Mouse (Mus musculus) testis, adult 2 months (tissue): ENCODE data around the gene Tmem205. TPM values are rescaled to one million over a fixed set of nuclear protein-coding genes. Genes with fewer than 3 reads are reported as not detected.

Experiments used
- H3K27ac ChIP-seq: fragments of 200-500 bp; 2 replicates; pipeline ENCODE4 v1.5.1; 2012; ENCODE audit warnings: low read depth, low read length; ENCODE audit not compliant: control insufficient read depth, insufficient read depth
- H3K27me3 ChIP-seq: fragments of 200-500 bp; 2 replicates; pipeline ENCODE4 v1.6.1; 2012; ENCODE audit warnings: mild to moderate bottlenecking, low read length, moderate library complexity; ENCODE audit not compliant: control insufficient read depth, insufficient read depth
- H3K36me3 ChIP-seq: fragments of 200-500 bp; 2 replicates; pipeline ENCODE4 v1.6.1; 2012; ENCODE audit warnings: mild to moderate bottlenecking, low read length; ENCODE audit not compliant: control insufficient read depth, insufficient read depth
- H3K4me1 ChIP-seq: fragments of 200-500 bp; 2 replicates; pipeline ENCODE4 v1.6.1; 2012; ENCODE audit warnings: low read length; ENCODE audit not compliant: control insufficient read depth, insufficient read depth
- H3K4me3 ChIP-seq: fragments of 200-500 bp; 2 replicates; pipeline ENCODE4 v1.5.1; 2012; ENCODE audit warnings: low read depth, mild to moderate bottlenecking, low read length, moderate library complexity, mixed read lengths; ENCODE audit not compliant: control insufficient read depth
- CTCF ChIP-seq: fragments of 200-500 bp; IDR thresholded peaks from 2 replicates; pipeline ENCODE4 v1.5.1; 2012; ENCODE audit warnings: low read depth, mild to moderate bottlenecking, inconsistent platforms, low read length, moderate library complexity; ENCODE audit not compliant: control insufficient read depth, insufficient read depth, insufficient replicate concordance
- POLR2A ChIP-seq: fragments of 200-500 bp; IDR thresholded peaks from 2 replicates; pipeline ENCODE4 v1.6.1; 2012; ENCODE audit warnings: low read depth, mild to moderate bottlenecking, inconsistent platforms, low read length, moderate library complexity; ENCODE audit not compliant: control insufficient read depth
- polyA plus RNA-seq: library from polyadenylated mRNA; depleted of rRNA; stranded (reverse); fragments of >200 nt; gene quantifications from 2 replicates; pipeline ENCODE4 v1.2.3, GENCODE M21; 2012

The Tmem205 gene
- polyA plus RNA-seq, 1 experiment = 312 TPM

DNA sequence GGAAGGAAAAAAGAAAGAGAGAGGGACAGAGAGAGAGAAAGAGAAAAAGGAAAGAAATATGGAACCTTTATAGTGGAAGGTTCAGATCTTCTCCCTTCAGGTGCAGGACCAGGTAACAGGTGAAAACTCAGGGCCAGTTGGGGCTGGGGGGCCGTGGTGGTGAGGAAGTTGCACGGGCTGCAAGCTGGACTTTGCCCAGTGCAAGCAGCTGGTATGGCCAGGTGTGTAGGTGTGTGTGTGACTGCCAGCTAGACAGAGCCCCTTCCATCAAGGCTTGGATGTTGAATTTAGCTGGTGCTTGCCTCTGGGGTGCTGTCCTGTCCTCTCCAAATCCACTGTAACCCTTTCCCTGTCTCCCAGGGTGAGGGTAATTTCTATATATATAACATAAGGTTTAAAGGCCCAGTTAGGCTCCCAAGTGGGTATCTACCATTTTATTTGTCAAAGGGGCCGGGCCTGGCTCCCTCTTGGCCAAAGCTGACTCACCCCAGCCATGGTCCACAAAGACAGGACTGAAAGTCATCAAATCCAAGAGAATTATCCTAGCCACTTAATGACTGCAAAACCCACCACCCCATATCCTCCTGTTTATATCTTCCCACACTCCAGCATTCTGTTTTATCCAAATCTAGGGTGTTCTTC, 10.4 kb downstream of the Tmem205 start:
- Histone ChIP-seq H3K27ac (no peak overlapping the region), H3K36me3 (no peaks in the 10 kb centered on the region), H3K4me1 (peaks cover 10% of the 10 kb centered on the region), H3K4me3 (no peak overlapping the region; the same call in 1 of the 2 replicates), H3K27me3 (no peaks in the 10 kb centered on the region)
- TF ChIP-seq POLR2A (no peak), CTCF (no peak)

DNA sequence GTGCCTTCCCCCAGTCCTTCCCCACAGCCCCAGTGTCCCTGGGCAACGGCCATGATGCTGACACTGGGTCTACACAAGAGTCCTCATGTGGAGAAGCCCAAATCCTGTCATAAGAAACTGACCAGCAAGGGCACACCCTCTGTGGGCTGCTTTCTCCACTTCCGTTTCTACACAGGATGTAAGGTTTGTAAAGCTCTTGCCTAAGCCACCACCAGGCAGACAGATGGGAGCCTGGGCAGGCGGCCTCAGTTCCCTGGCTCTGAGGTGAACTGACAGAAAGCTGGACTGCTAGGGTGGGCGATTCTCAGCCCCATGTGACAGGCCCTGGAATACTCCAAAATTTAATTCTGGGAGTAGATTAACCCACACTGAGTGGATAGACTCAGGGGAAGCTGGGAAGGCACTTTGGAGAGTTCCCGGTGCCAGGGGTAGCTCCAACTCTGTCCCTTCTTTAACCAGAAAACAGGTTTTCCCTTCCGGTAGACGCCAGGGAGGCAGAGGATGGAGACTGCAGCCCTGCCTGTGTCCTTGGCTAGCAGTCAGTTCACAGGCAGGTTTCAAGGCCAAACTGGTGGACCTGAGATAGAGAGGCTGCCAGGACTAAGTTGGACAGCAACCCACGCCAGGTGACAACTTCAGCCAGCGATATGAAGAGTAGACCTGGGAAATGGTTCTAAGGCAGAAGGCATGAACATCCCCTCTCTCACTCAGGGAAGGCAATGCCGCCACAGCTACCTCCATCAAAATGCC, 17.7 kb downstream of the Tmem205 start:
- Histone ChIP-seq H3K4me1 (no peaks in the 10 kb centered on the region), H3K27me3 (no peaks in the 10 kb centered on the region), H3K4me3 (no peak overlapping the region), H3K36me3 (no peaks in the 10 kb centered on the region), H3K27ac (no peak overlapping the region)
- TF ChIP-seq CTCF (no peak), POLR2A (no peak)

DNA sequence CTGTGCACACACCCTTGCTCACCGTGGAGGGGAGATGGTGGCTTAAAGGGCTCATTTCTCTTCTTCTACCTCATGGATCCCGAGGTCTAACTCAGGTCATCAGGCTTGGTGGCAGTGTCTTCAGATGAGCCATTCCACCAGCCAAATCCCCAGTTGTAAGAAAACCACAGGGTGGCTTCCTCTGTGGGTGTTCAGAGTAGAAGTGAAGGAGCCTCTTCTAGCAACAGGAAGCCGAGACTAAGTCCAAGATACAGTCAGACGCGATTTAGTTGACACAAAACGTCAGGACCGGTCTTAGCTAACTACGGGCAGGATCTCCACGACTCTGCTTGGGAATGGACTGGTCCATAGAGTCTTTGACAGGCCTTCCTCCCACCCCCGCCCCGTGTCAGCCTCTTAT, 19.1 kb downstream of the Tmem205 start:
- no peaks in the 10 kb centered on the region for H3K36me3 ChIP-seq
- no peak for TF ChIP-seq POLR2A
- no peak for TF ChIP-seq CTCF

DNA sequence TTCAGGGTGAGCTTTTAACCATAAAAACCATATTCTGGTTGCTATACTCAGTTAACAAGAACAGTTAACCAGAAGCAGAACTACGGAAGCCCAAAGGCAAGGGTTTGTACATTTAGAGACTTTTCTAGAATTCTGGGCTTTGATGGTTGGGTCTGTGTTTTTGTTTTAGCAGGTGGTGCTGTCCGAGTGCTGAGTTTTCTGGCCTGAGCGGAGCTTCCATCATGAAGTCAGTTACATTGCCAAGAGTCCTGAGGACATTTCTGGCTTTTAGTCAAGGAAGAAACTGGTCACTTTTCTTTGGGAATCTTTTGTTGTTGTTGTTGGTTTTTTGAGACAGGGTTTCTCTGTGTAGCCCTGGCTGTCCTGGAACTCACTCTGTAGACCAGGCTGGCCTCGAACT, 23.3 kb downstream of the Tmem205 start:
- Histone ChIP-seq H3K4me3 (no peak overlapping the region), H3K36me3 (no peaks in the 10 kb centered on the region), H3K4me1 (peaks cover 6% of the 10 kb centered on the region; the same call in 1 of the 2 replicates), H3K27ac (no peak overlapping the region), H3K27me3 (no peaks in the 10 kb centered on the region)
- TF ChIP-seq POLR2A (no peak), CTCF (no peak)

More for the DNA sequence above, 19.1 kb downstream of the Tmem205 start:
- no peaks in the 10 kb centered on the region for H3K4me1 ChIP-seq
- H3K27ac ChIP-seq = no peak overlapping the region
- H3K27me3 ChIP-seq = no peaks in the 10 kb centered on the region
- no peak overlapping the region for H3K4me3 ChIP-seq

DNA sequence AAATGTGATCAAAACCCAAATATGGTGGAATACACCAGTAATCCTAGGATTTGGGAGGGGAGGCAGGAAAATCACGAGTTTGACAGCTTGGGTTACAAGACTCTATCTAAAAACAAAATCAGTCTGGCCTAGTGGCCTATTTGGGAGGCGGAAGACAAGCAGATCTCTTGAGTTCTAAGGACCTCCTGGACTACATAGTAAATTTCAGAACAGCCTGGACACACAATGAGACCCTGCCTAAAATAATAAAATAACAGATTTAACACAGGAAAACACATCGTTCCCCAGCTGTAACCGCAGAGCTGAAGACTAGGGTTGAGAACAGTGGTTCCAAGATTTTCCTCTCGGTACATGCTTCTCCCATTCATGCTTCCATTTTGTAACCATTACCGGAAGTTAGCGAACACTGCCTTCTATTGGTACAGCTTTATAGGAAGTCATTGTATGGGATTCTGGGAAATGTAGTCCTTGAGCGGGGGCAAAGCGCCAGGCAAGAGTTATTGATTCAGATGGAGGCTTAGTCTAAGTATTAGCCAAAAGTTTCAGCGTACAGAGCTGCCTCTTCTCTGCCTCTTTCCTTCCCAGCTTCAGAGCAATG, 26.0 kb downstream of the Tmem205 start:
- peak overlapping the region; percentile 71 for H3K4me3 ChIP-seq
- TF ChIP-seq CTCF = no peak
- no peak for TF ChIP-seq POLR2A
- H3K27ac ChIP-seq = peak overlapping the region; percentile 54; the same call in 1 of the 2 replicates
- H3K4me1 ChIP-seq = peaks cover 6% of the 10 kb centered on the region; the same call in 1 of the 2 replicates
- H3K27me3 ChIP-seq = no peaks in the 10 kb centered on the region
- H3K36me3 ChIP-seq = no peaks in the 10 kb centered on the region

DNA sequence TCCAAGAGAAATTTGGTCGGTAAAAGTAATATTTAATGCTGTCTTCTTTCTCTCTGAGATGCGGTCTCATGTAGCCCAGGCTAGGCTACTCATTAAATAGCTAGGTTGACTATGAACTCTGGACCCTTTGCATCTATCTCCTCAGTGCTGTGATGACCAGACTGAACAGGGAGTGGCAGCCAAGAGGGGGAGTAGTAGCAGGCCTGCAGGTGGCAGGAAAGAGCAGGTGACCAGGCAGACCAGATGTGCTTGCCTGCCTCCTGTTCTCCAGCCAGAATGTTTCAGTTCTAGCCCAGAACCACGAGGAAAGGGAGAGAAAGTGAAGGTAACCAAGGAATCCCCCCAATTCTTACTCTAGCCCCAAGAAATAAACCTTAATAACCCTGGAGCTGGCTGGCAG, 38.1 kb downstream of the Tmem205 start:
- H3K27ac ChIP-seq = no peak overlapping the region
- H3K27me3 ChIP-seq = no peaks in the 10 kb centered on the region
- TF ChIP-seq CTCF (no peak), POLR2A (no peak)
- H3K4me1 ChIP-seq = no peaks in the 10 kb centered on the region
- no peak overlapping the region for H3K4me3 ChIP-seq
- H3K36me3 ChIP-seq = no peaks in the 10 kb centered on the region

DNA sequence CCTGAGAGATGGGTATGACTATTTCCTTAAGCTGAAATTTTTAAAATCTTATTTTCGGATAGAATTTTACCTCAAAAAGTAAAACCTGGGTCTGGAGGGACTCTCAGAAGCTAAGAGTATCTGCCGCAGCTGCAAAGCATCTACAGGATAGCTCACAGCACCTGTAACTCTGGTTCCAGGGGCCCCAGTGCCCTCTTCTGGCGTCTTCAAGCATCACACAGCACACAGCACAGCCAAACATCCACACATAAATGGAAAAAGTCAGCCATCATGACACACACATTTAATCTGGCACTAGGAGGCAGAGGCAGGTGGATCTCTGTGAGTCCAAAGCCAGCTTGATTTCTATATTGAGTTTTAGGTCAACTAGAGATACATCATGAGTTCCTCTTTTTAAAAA, 50.8 kb downstream of the Tmem205 start:
- Histone ChIP-seq H3K27ac (no peak overlapping the region), H3K27me3 (no peaks in the 10 kb centered on the region), H3K36me3 (no peaks in the 10 kb centered on the region), H3K4me3 (no peak overlapping the region), H3K4me1 (peaks cover 2% of the 10 kb centered on the region; the same call in 1 of the 2 replicates)
- TF ChIP-seq CTCF = no peak
- TF ChIP-seq POLR2A = no peak
